Mouse (Mus musculus): Measurements from ENCODE around the gene Usp35.

The Usp35 gene

GRCm38 (mm10) chr7:97331726-97332666 is at the start of gene Usp35, which contains the start of gene Kctd21:
TSS of gene Usp35 (minus strand) at chr7:97332020.
TSS of gene Kctd21 (plus strand) at chr7:97332327.
- peak; percentile 83 for DNase-seq (ENCODE audit: low read depth)

GRCm38 (mm10) chr7:97380500-97381123 is 48.8 kb upstream of the Usp35 start:
- DNase-seq (ENCODE audit: low read depth), result no peak

- DNase-seq (ENCODE audit: low read depth), result no peak
Observed at GRCm38 (mm10) chr7:97379304-97379703, 47.5 kb upstream of the Usp35 start.

GRCm38 (mm10) chr7:97375906-97376305 is 44.1 kb upstream of the Usp35 start:
- no peak for DNase-seq (ENCODE audit: low read depth)

- DNase-seq (ENCODE audit: low read depth), result no peak
Observed at GRCm38 (mm10) chr7:97375101-97375500, 43.3 kb upstream of the Usp35 start.

GRCm38 (mm10) chr7:97365887-97366286 is 34.1 kb upstream of the Usp35 start:
- no peak for DNase-seq (ENCODE audit: low read depth)

- DNase-seq (ENCODE audit: low read depth), result peak; percentile 55
Observed at GRCm38 (mm10) chr7:97361467-97361866, 29.6 kb upstream of the Usp35 start.

GRCm38 (mm10) chr7:97360955-97361354 is 29.1 kb upstream of the Usp35 start:
- no peak for DNase-seq (ENCODE audit: low read depth)

- DNase-seq (ENCODE audit: low read depth), result no peak
Observed at GRCm38 (mm10) chr7:97360166-97360565, 28.3 kb upstream of the Usp35 start.

GRCm38 (mm10) chr7:97358347-97358746 is 26.5 kb upstream of the Usp35 start:
- no peak for DNase-seq (ENCODE audit: low read depth)

- no peak for DNase-seq (ENCODE audit: low read depth)
Observed at GRCm38 (mm10) chr7:97357840-97358239, 26.0 kb upstream of the Usp35 start.

- no peak for DNase-seq (ENCODE audit: low read depth)
Observed at GRCm38 (mm10) chr7:97356875-97357276, 25.1 kb upstream of the Usp35 start.

GRCm38 (mm10) chr7:97356253-97356652 is 24.4 kb upstream of the Usp35 start:
- DNase-seq (ENCODE audit: low read depth), result no peak

- DNase-seq (ENCODE audit: low read depth), result no peak
Observed at GRCm38 (mm10) chr7:97355068-97355841, 23.4 kb upstream of the Usp35 start.

GRCm38 (mm10) chr7:97353356-97353755 is 21.5 kb upstream of the Usp35 start:
- DNase-seq (ENCODE audit: low read depth), result no peak

- no peak for DNase-seq (ENCODE audit: low read depth)
Observed at GRCm38 (mm10) chr7:97351792-97352513, 20.1 kb upstream of the Usp35 start.

- no peak for DNase-seq (ENCODE audit: low read depth)
Observed at GRCm38 (mm10) chr7:97350891-97351290, 19.1 kb upstream of the Usp35 start.

GRCm38 (mm10) chr7:97349438-97349837 is 17.6 kb upstream of the Usp35 start:
- DNase-seq (ENCODE audit: low read depth), result no peak

- DNase-seq (ENCODE audit: low read depth), result no peak
Observed at GRCm38 (mm10) chr7:97348836-97349235, 17.0 kb upstream of the Usp35 start.

GRCm38 (mm10) chr7:97348318-97348717 is 16.5 kb upstream of the Usp35 start:
- no peak for DNase-seq (ENCODE audit: low read depth)

GRCm38 (mm10) chr7:97347464-97347863 is 15.6 kb upstream of the Usp35 start:
- DNase-seq (ENCODE audit: low read depth), result no peak

GRCm38 (mm10) chr7:97346822-97347166 is 15.0 kb upstream of the Usp35 start:
- peak; percentile 22 for DNase-seq (ENCODE audit: low read depth)

Data from c-Kit-positive CD71-positive TER-119-negative erythroid progenitor cells, embryonic 14.5 days (primary cell).